Mouse (Mus musculus): ENCODE measurements around the gene Gm44965. TPM values are rescaled to one million over a fixed set of nuclear protein-coding genes. Genes with fewer than 3 reads are reported as not detected.

Gene Gm44965
- total and polyA plus RNA-seq, 2 experiments from 2014 or later: 0.54 TPM; not detected in 1

GRCm38 (mm10) chr6:48629661-48630034, 35.9 kb downstream of the Gm44965 start:
- Histone ChIP-seq H3K4me2 (ENCODE audit: low read depth, low read length) (peak overlapping the region; percentile 65), H3K4me3 (ENCODE audit: low read length) (peak overlapping the region; percentile 39), H3K27me3 (ENCODE audit: insufficient read depth, low read length) (no peaks in the 10 kb centered on the region), H3K4me1 (ENCODE audit: insufficient read depth, low read length) (peaks cover 8% of the 10 kb centered on the region), H3K27ac (peak overlapping the region; percentile 70; the same call in 1 of the 2 replicates), H3K9me3 (ENCODE audit: low read length) (no peaks in the 10 kb centered on the region), H3K36me3 (ENCODE audit: insufficient read depth, low read length) (no peaks in the 10 kb centered on the region; the same call in 1 of the 2 replicates), H3K9ac (replicated peaks; ENCODE audit: low read length) (peak overlapping the region; percentile 56)
- peak; percentile 4 for ATAC-seq
- no peak for TF ChIP-seq CTCF (IDR thresholded peaks at IDR 0.05; ENCODE audit: low read depth)
- DNase-seq (ENCODE audit: low spot score): no peak
- WGBS: 17% methylated on average over 13 of the region's 13 CpGs

- WGBS: 91% methylated on average over 8 of the region's 8 CpGs
- no peak for ATAC-seq
- no peaks in the 10 kb centered on the region; the same call in 1 of the 2 replicates for H3K36me3 ChIP-seq (ENCODE audit: insufficient read depth, low read length)
Observed at GRCm38 (mm10) chr6:48630831-48631230, 37.1 kb downstream of the Gm44965 start.

GRCm38 (mm10) chr6:48635105-48635504, 41.4 kb downstream of the Gm44965 start:
- WGBS: 91% methylated on average over 2 of the region's 2 CpGs
- H3K4me3 ChIP-seq (ENCODE audit: low read length): no peak overlapping the region
- H3K36me3 ChIP-seq (ENCODE audit: insufficient read depth, low read length): no peaks in the 10 kb centered on the region; the same call in 1 of the 2 replicates
- no peaks in the 10 kb centered on the region for H3K27me3 ChIP-seq (ENCODE audit: insufficient read depth, low read length)
- no peak overlapping the region for H3K4me2 ChIP-seq (ENCODE audit: low read depth, low read length)
- no peaks in the 10 kb centered on the region for H3K9me3 ChIP-seq (ENCODE audit: low read length)
- H3K9ac ChIP-seq (replicated peaks; ENCODE audit: low read length): no peak overlapping the region
- ATAC-seq (no peak), DNase-seq (ENCODE audit: low spot score) (no peak)
- H3K4me1 ChIP-seq (ENCODE audit: insufficient read depth, low read length): no peaks in the 10 kb centered on the region
- no peak for TF ChIP-seq CTCF (IDR thresholded peaks at IDR 0.05; ENCODE audit: low read depth)
- H3K27ac ChIP-seq: no peak overlapping the region

More at GRCm38 (mm10) chr6:48630831-48631230, 37.1 kb downstream of the Gm44965 start:
- no peak for DNase-seq (ENCODE audit: low spot score)
- no peaks in the 10 kb centered on the region for H3K9me3 ChIP-seq (ENCODE audit: low read length)
- H3K27me3 ChIP-seq (ENCODE audit: insufficient read depth, low read length): no peaks in the 10 kb centered on the region
- H3K9ac ChIP-seq (replicated peaks; ENCODE audit: low read length): no peak overlapping the region
- no peak overlapping the region for H3K4me3 ChIP-seq (ENCODE audit: low read length)
- peaks cover 8% of the 10 kb centered on the region for H3K4me1 ChIP-seq (ENCODE audit: insufficient read depth, low read length)
- TF ChIP-seq CTCF (IDR thresholded peaks at IDR 0.05; ENCODE audit: low read depth): no peak
- H3K27ac ChIP-seq: no peak overlapping the region
- H3K4me2 ChIP-seq (ENCODE audit: low read depth, low read length): no peak overlapping the region

GRCm38 (mm10) chr6:48636515-48636914, 42.8 kb downstream of the Gm44965 start:
- H3K9me3 ChIP-seq (ENCODE audit: low read length): no peaks in the 10 kb centered on the region
- no peak overlapping the region for H3K4me2 ChIP-seq (ENCODE audit: low read depth, low read length)
- no peak overlapping the region for H3K27ac ChIP-seq
- H3K4me3 ChIP-seq (ENCODE audit: low read length): no peak overlapping the region
- H3K4me1 ChIP-seq (ENCODE audit: insufficient read depth, low read length): no peaks in the 10 kb centered on the region
- no peak for ATAC-seq
- peak; percentile 10 for DNase-seq (ENCODE audit: low spot score)
- H3K36me3 ChIP-seq (ENCODE audit: insufficient read depth, low read length): no peaks in the 10 kb centered on the region; the same call in 1 of the 2 replicates
- no peak overlapping the region for H3K9ac ChIP-seq (replicated peaks; ENCODE audit: low read length)
- WGBS: 35% methylated on average over 6 of the region's 6 CpGs
- TF ChIP-seq CTCF (IDR thresholded peaks at IDR 0.05; ENCODE audit: low read depth): no peak
- H3K27me3 ChIP-seq (ENCODE audit: insufficient read depth, low read length): no peaks in the 10 kb centered on the region

GRCm38 (mm10) chr6:48637811-48638500, 44.2 kb downstream of the Gm44965 start:
- Histone ChIP-seq H3K36me3 (ENCODE audit: insufficient read depth, low read length) (no peaks in the 10 kb centered on the region), H3K27me3 (ENCODE audit: insufficient read depth, low read length) (no peaks in the 10 kb centered on the region), H3K4me2 (ENCODE audit: low read depth, low read length) (no peak overlapping the region), H3K9me3 (ENCODE audit: low read length) (no peaks in the 10 kb centered on the region), H3K27ac (no peak overlapping the region), H3K9ac (replicated peaks; ENCODE audit: low read length) (no peak overlapping the region), H3K4me3 (ENCODE audit: low read length) (no peak overlapping the region), H3K4me1 (ENCODE audit: insufficient read depth, low read length) (no peaks in the 10 kb centered on the region)
- DNase-seq (ENCODE audit: low spot score): no peak
- TF ChIP-seq CTCF (IDR thresholded peaks at IDR 0.05; ENCODE audit: low read depth): no peak
- 63% methylated on average over 6 of the region's 6 CpGs for WGBS
- ATAC-seq: no peak

GRCm38 (mm10) chr6:48638553-48638952, 44.8 kb downstream of the Gm44965 start:
- TF ChIP-seq CTCF (IDR thresholded peaks at IDR 0.05; ENCODE audit: low read depth): no peak
- ATAC-seq: no peak
- no peak for DNase-seq (ENCODE audit: low spot score)
- Histone ChIP-seq H3K4me2 (ENCODE audit: low read depth, low read length) (no peak overlapping the region), H3K9ac (replicated peaks; ENCODE audit: low read length) (no peak overlapping the region), H3K9me3 (ENCODE audit: low read length) (no peaks in the 10 kb centered on the region), H3K4me3 (ENCODE audit: low read length) (no peak overlapping the region), H3K27ac (no peak overlapping the region), H3K27me3 (ENCODE audit: insufficient read depth, low read length) (no peaks in the 10 kb centered on the region), H3K4me1 (ENCODE audit: insufficient read depth, low read length) (no peaks in the 10 kb centered on the region), H3K36me3 (ENCODE audit: insufficient read depth, low read length) (no peaks in the 10 kb centered on the region)
- WGBS: 77% methylated on average over 2 of the region's 2 CpGs

- H3K9ac ChIP-seq (replicated peaks; ENCODE audit: low read length): no peak overlapping the region
- no peaks in the 10 kb centered on the region for H3K36me3 ChIP-seq (ENCODE audit: insufficient read depth, low read length)
- no peak overlapping the region for H3K4me2 ChIP-seq (ENCODE audit: low read depth, low read length)
- no peak for DNase-seq (ENCODE audit: low spot score)
- 78% methylated on average over 6 of the region's 6 CpGs for WGBS
- no peak for TF ChIP-seq CTCF (IDR thresholded peaks at IDR 0.05; ENCODE audit: low read depth)
- no peak for ATAC-seq
- no peak overlapping the region for H3K4me3 ChIP-seq (ENCODE audit: low read length)
- H3K27ac ChIP-seq: no peak overlapping the region
- H3K27me3 ChIP-seq (ENCODE audit: insufficient read depth, low read length): no peaks in the 10 kb centered on the region
- H3K9me3 ChIP-seq (ENCODE audit: low read length): no peaks in the 10 kb centered on the region
- no peaks in the 10 kb centered on the region for H3K4me1 ChIP-seq (ENCODE audit: insufficient read depth, low read length)
Observed at GRCm38 (mm10) chr6:48641391-48641790, 47.6 kb downstream of the Gm44965 start.

All from hindbrain, postnatal 0 days (tissue).